Mouse (Mus musculus): ENCODE data around the gene 6030452D12Rik. TPM values are rescaled to one million over a fixed set of nuclear protein-coding genes. Genes with fewer than 3 reads are reported as not detected.

Gene 6030452D12Rik
- polyA plus RNA-seq, 2 experiments = not detected

GRCm38 (mm10) chr8:106528596-106529249 lies 28.4 kb downstream of the 6030452D12Rik start:
- Histone ChIP-seq H3K27me3 (ENCODE audit: control insufficient read depth, insufficient read depth, low read length) (no peaks in the 10 kb centered on the region), H3K27ac (replicated peaks; ENCODE audit: low read depth, low read length) (no peak overlapping the region), H3K4me3 (replicated peaks; ENCODE audit: low read length) (no peak overlapping the region), H3K36me3 (ENCODE audit: control insufficient read depth, insufficient read depth, low read length) (peaks cover 16% of the 10 kb centered on the region), H3K9me3 (ENCODE audit: control insufficient read depth, low read length) (no peaks in the 10 kb centered on the region), H3K9ac (ENCODE audit: low read depth, low read length, severe bottlenecking) (no peak overlapping the region), H3K4me1 (ENCODE audit: control insufficient read depth, insufficient read depth, low read length) (peaks cover 3% of the 10 kb centered on the region), H3K4me2 (replicated peaks; ENCODE audit: low read depth, low read length, severe bottlenecking) (no peak overlapping the region)
- no peak for TF ChIP-seq POLR2A (IDR thresholded peaks at IDR 0.05; ENCODE audit: borderline replicate concordance, extremely low read depth, insufficient read depth, insufficient read length)
- ATAC-seq (ENCODE audit: low FRiP score, low read depth) (no peak), DNase-seq (ENCODE audit: low spot score) (no peak)
- 74% methylated on average over 9 of the region's 9 CpGs for WGBS

GRCm38 (mm10) chr8:106529885-106530482 lies 29.7 kb downstream of the 6030452D12Rik start:
- WGBS = 94% methylated on average over 10 of the region's 10 CpGs
- no peak for TF ChIP-seq POLR2A (IDR thresholded peaks at IDR 0.05; ENCODE audit: borderline replicate concordance, extremely low read depth, insufficient read depth, insufficient read length)
- peaks cover 3% of the 10 kb centered on the region for H3K4me1 ChIP-seq (ENCODE audit: control insufficient read depth, insufficient read depth, low read length)
- H3K36me3 ChIP-seq (ENCODE audit: control insufficient read depth, insufficient read depth, low read length) = peaks cover 19% of the 10 kb centered on the region
- H3K9ac ChIP-seq (ENCODE audit: low read depth, low read length, severe bottlenecking) = no peak overlapping the region
- H3K27ac ChIP-seq (replicated peaks; ENCODE audit: low read depth, low read length) = no peak overlapping the region
- no peaks in the 10 kb centered on the region for H3K9me3 ChIP-seq (ENCODE audit: control insufficient read depth, low read length)
- no peak for ATAC-seq (ENCODE audit: low FRiP score, low read depth)
- H3K4me3 ChIP-seq (replicated peaks; ENCODE audit: low read length) = no peak overlapping the region
- H3K4me2 ChIP-seq (replicated peaks; ENCODE audit: low read depth, low read length, severe bottlenecking) = no peak overlapping the region
- no peaks in the 10 kb centered on the region for H3K27me3 ChIP-seq (ENCODE audit: control insufficient read depth, insufficient read depth, low read length)
- no peak for DNase-seq (ENCODE audit: low spot score)

GRCm38 (mm10) chr8:106530566-106530965 lies 30.2 kb downstream of the 6030452D12Rik start:
- ATAC-seq (ENCODE audit: low FRiP score, low read depth) (no peak), DNase-seq (ENCODE audit: low spot score) (no peak)
- H3K27ac ChIP-seq (replicated peaks; ENCODE audit: low read depth, low read length) = no peak overlapping the region
- TF ChIP-seq POLR2A (IDR thresholded peaks at IDR 0.05; ENCODE audit: borderline replicate concordance, extremely low read depth, insufficient read depth, insufficient read length) = no peak
- 82% methylated on average over 4 of the region's 4 CpGs for WGBS
- H3K36me3 ChIP-seq (ENCODE audit: control insufficient read depth, insufficient read depth, low read length) = peaks cover 22% of the 10 kb centered on the region
- H3K4me3 ChIP-seq (replicated peaks; ENCODE audit: low read length) = no peak overlapping the region
- no peak overlapping the region for H3K9ac ChIP-seq (ENCODE audit: low read depth, low read length, severe bottlenecking)
- H3K27me3 ChIP-seq (ENCODE audit: control insufficient read depth, insufficient read depth, low read length) = no peaks in the 10 kb centered on the region
- no peak overlapping the region for H3K4me2 ChIP-seq (replicated peaks; ENCODE audit: low read depth, low read length, severe bottlenecking)
- no peaks in the 10 kb centered on the region for H3K9me3 ChIP-seq (ENCODE audit: control insufficient read depth, low read length)
- H3K4me1 ChIP-seq (ENCODE audit: control insufficient read depth, insufficient read depth, low read length) = peaks cover 3% of the 10 kb centered on the region

GRCm38 (mm10) chr8:106533709-106534108 lies 33.4 kb downstream of the 6030452D12Rik start:
- H3K4me1 ChIP-seq (ENCODE audit: control insufficient read depth, insufficient read depth, low read length) = peaks cover 3% of the 10 kb centered on the region
- H3K27ac ChIP-seq (replicated peaks; ENCODE audit: low read depth, low read length) = no peak overlapping the region
- no peak for TF ChIP-seq POLR2A (IDR thresholded peaks at IDR 0.05; ENCODE audit: borderline replicate concordance, extremely low read depth, insufficient read depth, insufficient read length)
- no peak overlapping the region for H3K4me3 ChIP-seq (replicated peaks; ENCODE audit: low read length)
- H3K4me2 ChIP-seq (replicated peaks; ENCODE audit: low read depth, low read length, severe bottlenecking) = no peak overlapping the region
- peaks cover 46% of the 10 kb centered on the region for H3K36me3 ChIP-seq (ENCODE audit: control insufficient read depth, insufficient read depth, low read length)
- no peak overlapping the region for H3K9ac ChIP-seq (ENCODE audit: low read depth, low read length, severe bottlenecking)
- no peaks in the 10 kb centered on the region for H3K9me3 ChIP-seq (ENCODE audit: control insufficient read depth, low read length)
- no peak for DNase-seq (ENCODE audit: low spot score)
- WGBS = 66% methylated on average over 7 of the region's 7 CpGs
- H3K27me3 ChIP-seq (ENCODE audit: control insufficient read depth, insufficient read depth, low read length) = no peaks in the 10 kb centered on the region
- ATAC-seq (ENCODE audit: low FRiP score, low read depth) = no peak

GRCm38 (mm10) chr8:106534449-106534848 lies 34.1 kb downstream of the 6030452D12Rik start:
- Histone ChIP-seq H3K4me2 (replicated peaks; ENCODE audit: low read depth, low read length, severe bottlenecking) (no peak overlapping the region), H3K27me3 (ENCODE audit: control insufficient read depth, insufficient read depth, low read length) (no peaks in the 10 kb centered on the region), H3K9ac (ENCODE audit: low read depth, low read length, severe bottlenecking) (no peak overlapping the region), H3K36me3 (ENCODE audit: control insufficient read depth, insufficient read depth, low read length) (peaks cover 52% of the 10 kb centered on the region), H3K4me3 (replicated peaks; ENCODE audit: low read length) (no peak overlapping the region), H3K9me3 (ENCODE audit: control insufficient read depth, low read length) (no peaks in the 10 kb centered on the region), H3K27ac (replicated peaks; ENCODE audit: low read depth, low read length) (no peak overlapping the region), H3K4me1 (ENCODE audit: control insufficient read depth, insufficient read depth, low read length) (peaks cover 3% of the 10 kb centered on the region)
- TF ChIP-seq POLR2A (IDR thresholded peaks at IDR 0.05; ENCODE audit: borderline replicate concordance, extremely low read depth, insufficient read depth, insufficient read length) = no peak
- 43% methylated on average over 6 of the region's 6 CpGs for WGBS
- DNase-seq (ENCODE audit: low spot score) = peak; percentile 72
- 0 out of 2 replicates have a peak, but pooled peaks have one; percentile 23 for ATAC-seq (ENCODE audit: low FRiP score, low read depth)
